Mouse (Mus musculus) E14TG2a.4 (cell line): ENCODE measurements around the gene Mrgprb1.

ENCODE experiments used
- CTCF ChIP-seq: conservative IDR thresholded peaks from 2 replicates; pipeline ENCODE4 v1.5.1; 2014; ENCODE audit warnings: low read length
- NANOG ChIP-seq: IDR thresholded peaks from 2 replicates; pipeline ENCODE4 v1.6.1; 2014; ENCODE audit warnings: borderline replicate concordance, low read length, mixed read lengths

DNA sequence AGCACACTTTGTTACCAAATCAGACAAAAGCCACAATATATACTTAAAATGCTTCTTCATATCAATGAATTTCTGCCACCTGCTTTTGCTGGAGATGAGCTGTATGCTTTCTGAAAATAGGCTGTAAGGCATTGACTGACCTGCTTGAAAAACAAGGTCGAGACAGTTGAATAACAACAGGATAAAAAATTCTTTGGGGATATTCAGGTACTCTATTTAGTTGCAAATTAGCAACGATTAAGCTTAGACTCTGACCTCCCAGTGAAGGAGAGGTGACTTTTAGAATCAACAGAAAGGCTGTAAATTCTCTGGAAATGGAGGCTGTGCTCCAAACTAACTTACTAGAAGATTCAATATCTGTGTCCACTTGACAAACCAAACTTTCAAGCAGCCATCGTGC is 19.6 kb downstream of the Mrgprb1 start:
- TF ChIP-seq CTCF (no peak), NANOG (no peak)
